In the genomic region with DNA sequence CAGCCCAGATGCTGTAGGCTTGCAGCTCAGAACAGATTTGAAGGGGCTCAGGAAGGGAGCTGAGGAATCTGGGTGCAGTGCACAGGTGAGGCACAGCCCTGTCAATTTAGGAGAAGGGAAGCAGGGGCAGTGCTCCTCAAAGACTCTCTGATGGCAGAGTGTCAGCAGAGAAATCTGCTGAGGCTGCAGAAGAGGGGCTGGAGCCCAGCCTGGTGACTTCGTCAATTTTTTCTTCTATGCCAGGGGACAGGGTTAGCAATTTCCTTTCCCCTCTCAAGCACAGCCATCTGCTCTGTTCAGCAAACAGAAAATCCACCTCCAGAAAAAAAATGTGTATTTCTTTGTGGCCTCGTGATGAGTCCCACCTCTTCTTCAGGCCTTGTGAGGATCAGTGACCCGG, we compare ENCODE assay signal across 17 mouse cellular contexts.
DNase-seq lines count a peak whose midpoint lies in the region; ATAC-seq lines count a peak whose summit lies in the region.
"Had no signal": no experiment of that assay in that cellular context is flagged by ENCODE, and none has a peak within 500 bp of the region (broad histone marks: within the 10 kb centered on the region; RNA-seq: fewer than 3 reads in every experiment).

No protein-coding gene starts in this region.

- H3K36me3 ChIP-seq in intestine, embryonic 15.5 days = no peaks in the 10 kb centered on the region
- H3K36me3 ChIP-seq: embryonic facial prominence, embryonic 12.5 days; forebrain, embryonic 15.5 days; heart, embryonic 10.5 days; hindbrain, embryonic 13.5 days had no signal

- no peaks in the 10 kb centered on the region for H3K9me3 ChIP-seq in intestine, embryonic 15.5 days
- H3K9me3 ChIP-seq: embryonic facial prominence, embryonic 12.5 days; forebrain, embryonic 15.5 days; heart, embryonic 10.5 days; hindbrain, embryonic 13.5 days had no signal

- H3K27me3 ChIP-seq in intestine, embryonic 15.5 days (replicated peaks) = no peaks in the 10 kb centered on the region
- H3K27me3 ChIP-seq: embryonic facial prominence, embryonic 12.5 days; forebrain, embryonic 15.5 days; hindbrain, embryonic 13.5 days; Patski had no signal

- intact Hi-C loops in heart, postnatal 14 days (cut with DNase I) = no loop called here

- no peak overlapping the region for H3K9ac ChIP-seq in intestine, embryonic 15.5 days
- H3K9ac ChIP-seq: embryonic facial prominence, embryonic 12.5 days; forebrain, embryonic 15.5 days; hindbrain, embryonic 13.5 days had no signal

- no peaks in the 10 kb centered on the region for H3K4me1 ChIP-seq in intestine, embryonic 15.5 days (replicated peaks)
- H3K4me1 ChIP-seq: embryonic facial prominence, embryonic 12.5 days; forebrain, embryonic 15.5 days had no signal

- H3K4me3 ChIP-seq in intestine, embryonic 15.5 days (replicated peaks) = no peak overlapping the region
- H3K4me3 ChIP-seq: embryonic facial prominence, embryonic 12.5 days; forebrain, embryonic 15.5 days; heart, embryonic 10.5 days; hindbrain, embryonic 13.5 days had no signal

- DNase-seq in cerebellum, adult 11-12 months = peak; percentile 72
- no peak for DNase-seq in cerebellum, adult 11 months
- peak; percentile 75 for DNase-seq in brain, adult 2 months (ENCODE audit: low read depth, low spot score)
- DNase-seq in cerebellum, adult 9-10 months = peak; percentile 70
- DNase-seq in heart, postnatal 14 days = no peak
- DNase-seq in ovary, postnatal 36 days (ENCODE audit: low spot score) = no peak
- DNase-seq: adrenal gland, postnatal 14 days; heart, adult 18-20 months; heart, postnatal 10 days had no signal

- no peak for ATAC-seq in intestine, embryonic 15.5 days
- ATAC-seq: activated CD4-positive, CD25-positive, alpha-beta regulatory T cell, adult 4 months; forebrain, embryonic 15.5 days; intestine, postnatal 0 days; Patski had no signal

- 65% methylated on average over 3 of the region's 3 CpGs for WGBS in intestine, embryonic 15.5 days

- no peak overlapping the region for H3K4me2 ChIP-seq in intestine, embryonic 15.5 days (replicated peaks)
- H3K4me2 ChIP-seq: embryonic facial prominence, embryonic 12.5 days; forebrain, embryonic 15.5 days; hindbrain, embryonic 13.5 days had no signal

- no peak overlapping the region for H3K27ac ChIP-seq in intestine, embryonic 15.5 days
- H3K27ac ChIP-seq: embryonic facial prominence, embryonic 12.5 days; forebrain, embryonic 15.5 days; heart, embryonic 10.5 days; hindbrain, embryonic 13.5 days had no signal

Comparison
In these comparisons a context has a peak if more than half of its experiments do, and no peak if none do; other contexts are left out.
1. DNase-seq: peak in cerebellum, adult 11-12 months (single experiment), brain, adult 2 months (single experiment) and cerebellum, adult 9-10 months (single experiment); none in cerebellum, adult 11 months (single experiment), heart, postnatal 14 days (0 of 2) and ovary, postnatal 36 days (single experiment).